Mouse (Mus musculus) heart, postnatal 0 days (tissue): Measurements from ENCODE around the gene Cyp2c68. TPM values are rescaled to one million over a fixed set of nuclear protein-coding genes. Genes with fewer than 3 reads are reported as not detected.
"Not testable (repeated sequence)": the region's sequence is repeated elsewhere in the genome, so short reads cannot be mapped to it uniquely, and the experiment has no call there.

Experiments used
- ATAC-seq: fragments of 200-750 bp; cut with Nextera tagmentation; 2 replicates; pipeline ENCODE4 v1.8.0; 2017; ENCODE audit warnings: low read depth, moderate number of reproducible peaks, moderate library complexity; ENCODE audit not compliant: insufficient read depth
- DNase-seq: peaks from one replicate; pipeline ENCODE4 v3.0.0-alpha.2; 2016; ENCODE audit warnings: low spot score
- H3K27ac ChIP-seq: fragments of 300-500 bp; sonication (generic); 2 replicates; pipeline ENCODE4 v1.5.1; 2014; ENCODE audit warnings: low read depth, mild to moderate bottlenecking
- H3K27me3 ChIP-seq: fragments of 300-500 bp; sonication (generic); 2 replicates; pipeline ENCODE4 v1.6.1; 2014; ENCODE audit warnings: low read length, mixed read lengths; ENCODE audit not compliant: control insufficient read depth, insufficient read depth
- H3K36me3 ChIP-seq: fragments of 300-500 bp; sonication (generic); replicated peaks from 2 replicates; pipeline ENCODE4 v1.6.1; 2014; ENCODE audit warnings: low read length, mixed read lengths; ENCODE audit not compliant: control insufficient read depth, insufficient read depth
- H3K4me1 ChIP-seq: fragments of 300-500 bp; sonication (generic); 2 replicates; pipeline ENCODE4 v1.6.1; 2014; ENCODE audit warnings: antibody characterized with exemption; ENCODE audit not compliant: control insufficient read depth, insufficient read depth
- H3K4me2 ChIP-seq: fragments of 300-500 bp; sonication (generic); 2 replicates; pipeline ENCODE4 v1.6.1; 2014; ENCODE audit warnings: low read depth, mild to moderate bottlenecking, low read length, moderate library complexity
- H3K4me3 ChIP-seq: fragments of 300-500 bp; sonication (generic); 2 replicates; pipeline ENCODE4 v1.5.1; 2014; ENCODE audit warnings: low read depth, low read length
- H3K9ac ChIP-seq: fragments of 300-500 bp; sonication (generic); replicated peaks from 2 replicates; pipeline ENCODE4 v1.6.1; 2014; ENCODE audit warnings: low read depth, low read length, mixed read lengths
- H3K9me3 ChIP-seq: fragments of 300-500 bp; sonication (generic); replicated peaks from 2 replicates; pipeline ENCODE4 v1.6.1; 2016; ENCODE audit warnings: low read length; ENCODE audit not compliant: control insufficient read depth
- CTCF ChIP-seq: IDR thresholded peaks from 2 replicates; pipeline ENCODE4 v1.5.1; 2016; ENCODE audit warnings: antibody characterized with exemption, control low read depth, low read depth
- EP300 ChIP-seq: IDR thresholded peaks from 2 replicates; pipeline ENCODE4 v1.6.1; 2016; ENCODE audit warnings: antibody characterized with exemption, low read depth
- WGBS: fragments of 180-500 bp; shearing (Covaris S2); extraction: QIAGEN DNeasy Blood & Tissue Kit; methylation state at CpG from one replicate; pipeline ENCODE4 v1.1.7; 2014; 5-methylcytosine and 5-hydroxymethylcytosine counted together
- polyA plus RNA-seq: library from polyadenylated mRNA; unstranded; fragments of >200 nt; fragmentation: Nextera tagmentation; extraction: Ambion mirVana; gene quantifications from 2 replicates; pipeline ENCODE4 v1.2.1, GENCODE M21; 2015
- total RNA-seq: library from RNA; depleted of rRNA; stranded (reverse); fragments of >200 nt; gene quantifications from 2 replicates; pipeline ENCODE4 v1.2.3, GENCODE M21; 2014; ENCODE audit warnings: low replicate concordance; rRNA removed

Gene Cyp2c68
- not detected in 2 replicates for total RNA-seq
- not detected in 2 replicates for polyA plus RNA-seq

- TF ChIP-seq CTCF (no peak), EP300 (no peak)
- Histone ChIP-seq H3K4me3 (no peak within 1 kb of the TSS), H3K9ac (no peak within 1 kb of the TSS), H3K9me3 (no peaks in the 10 kb centered on the region), H3K36me3 (no peaks in the 10 kb centered on the region), H3K4me2 (no peak within 1 kb of the TSS), H3K27me3 (no peaks in the 10 kb centered on the region), H3K4me1 (no peaks in the 10 kb centered on the region), H3K27ac (no peak within 1 kb of the TSS)
- 75% methylated on average over 2 of the region's 2 CpGs for WGBS
- no peak for ATAC-seq
- no peak for DNase-seq
Observed at GRCm38 (mm10) chr19:39740920-39741319, at the start of gene Cyp2c68. Gene Cyp2c68, minus strand, starts transcription at chr19:39741054.

DNA sequence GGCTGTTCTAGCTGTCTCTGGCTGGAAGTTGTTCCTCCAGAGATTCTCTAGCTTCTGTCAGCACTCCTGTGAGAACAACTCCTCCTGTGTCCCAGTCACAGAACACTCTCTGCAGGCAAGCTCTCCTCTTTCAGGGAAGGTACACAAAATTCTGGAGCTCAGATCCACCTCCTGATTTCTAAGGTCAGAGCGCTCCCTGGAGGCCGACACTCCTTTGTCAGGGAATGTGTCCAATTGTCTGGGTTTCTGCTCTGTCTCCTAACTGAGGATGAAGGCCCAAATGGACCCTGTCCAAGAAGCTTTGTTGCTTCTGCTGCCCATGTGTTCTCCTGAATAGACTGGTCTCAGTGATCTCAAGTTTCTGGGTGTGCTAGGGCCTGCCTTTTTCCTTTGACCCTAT lies 44.6 kb upstream of the Cyp2c68 start:
- not testable (repeated sequence) for H3K36me3 ChIP-seq, ATAC-seq

DNA sequence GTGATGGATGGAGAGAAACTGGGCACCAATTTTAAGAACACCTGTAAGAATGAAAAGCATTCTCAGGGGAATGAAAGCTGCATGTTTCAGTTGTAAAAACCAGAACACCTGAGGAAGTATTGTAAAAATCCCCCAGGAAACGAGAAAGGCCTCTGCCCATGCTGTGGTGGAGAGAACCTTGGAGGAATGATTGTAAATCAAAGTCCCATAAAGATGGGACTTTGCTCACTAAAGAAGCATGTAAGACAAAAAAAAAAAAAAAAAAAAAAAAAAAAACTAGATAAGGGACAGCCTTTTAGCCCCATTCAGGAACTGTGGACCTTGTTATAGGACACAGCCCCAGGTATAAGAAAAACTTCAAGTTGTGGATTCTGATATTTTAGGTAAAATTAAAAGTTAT lies 4.5 kb upstream of the Cyp2c68 start:
- Histone ChIP-seq H3K36me3 (no peaks in the 10 kb centered on the region), H3K27ac (no peak overlapping the region), H3K4me2 (no peak overlapping the region), H3K4me1 (no peaks in the 10 kb centered on the region), H3K9ac (no peak overlapping the region), H3K4me3 (no peak overlapping the region), H3K27me3 (no peaks in the 10 kb centered on the region), H3K9me3 (no peaks in the 10 kb centered on the region)
- ATAC-seq = no peak
- 23% methylated on average over 1 of the region's 1 CpGs for WGBS
- no peak for DNase-seq
- TF ChIP-seq EP300 (no peak), CTCF (no peak)

More for the DNA sequence above, 44.6 kb upstream of the Cyp2c68 start:
- not testable (repeated sequence) for H3K9me3 ChIP-seq, H3K4me2 ChIP-seq, DNase-seq, H3K4me1 ChIP-seq, H3K27ac ChIP-seq, H3K27me3 ChIP-seq, H3K9ac ChIP-seq, H3K4me3 ChIP-seq
- WGBS = 60% methylated on average over 2 of the region's 2 CpGs

DNA sequence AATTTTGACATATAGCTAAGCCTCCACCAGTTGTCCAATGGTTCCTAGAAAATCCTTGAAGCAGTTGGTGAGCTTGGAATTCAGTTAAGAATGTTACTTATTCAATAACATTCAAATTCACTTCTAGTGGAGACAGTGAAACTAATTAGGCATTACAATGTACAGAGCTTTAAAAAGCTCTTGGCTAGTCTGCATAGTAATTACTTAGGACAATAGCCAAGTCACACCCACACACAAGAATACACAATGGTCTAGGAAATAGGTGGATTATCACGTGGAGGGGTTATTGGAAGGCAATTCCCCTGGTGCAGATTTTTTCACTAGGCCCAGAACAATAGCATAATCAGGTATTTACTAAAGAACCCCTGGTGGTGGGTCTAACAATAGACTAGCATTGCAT lies 3.5 kb upstream of the Cyp2c68 start:
- H3K36me3 ChIP-seq, H3K27ac ChIP-seq, H3K27me3 ChIP-seq, H3K4me2 ChIP-seq, H3K9me3 ChIP-seq, H3K4me1 ChIP-seq, H3K4me3 ChIP-seq, ATAC-seq, H3K9ac ChIP-seq, DNase-seq: not testable (repeated sequence)
- WGBS = 53% methylated on average over 1 of the region's 1 CpGs

DNA sequence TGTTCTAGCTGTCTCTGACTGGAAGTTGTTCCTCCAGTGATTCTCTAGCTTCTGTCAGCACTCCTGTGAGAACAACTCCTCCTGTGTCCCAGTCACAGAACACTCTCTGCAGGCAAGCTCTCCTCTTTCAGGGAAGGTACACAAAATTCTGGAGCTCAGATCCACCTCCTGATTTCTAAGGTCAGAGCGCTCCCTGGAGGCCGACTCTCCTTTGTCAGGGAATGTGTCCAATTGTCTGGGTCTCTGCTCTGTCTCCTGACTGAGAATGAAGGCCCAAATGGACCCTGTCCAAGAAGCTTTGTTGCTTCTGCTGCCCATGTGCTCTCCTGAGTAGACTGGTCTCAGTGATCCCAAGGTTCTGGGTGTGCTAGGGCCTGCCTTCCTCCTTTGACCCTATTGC lies 29.7 kb downstream of the Cyp2c68 start:
- H3K27me3 ChIP-seq, H3K9ac ChIP-seq, H3K9me3 ChIP-seq, H3K27ac ChIP-seq, H3K4me1 ChIP-seq, H3K4me2 ChIP-seq, DNase-seq, H3K4me3 ChIP-seq, H3K36me3 ChIP-seq, ATAC-seq: not testable (repeated sequence)
- 57% methylated on average over 2 of the region's 2 CpGs for WGBS

- not testable (repeated sequence) for H3K9me3 ChIP-seq, H3K27me3 ChIP-seq, H3K4me2 ChIP-seq, DNase-seq, H3K4me3 ChIP-seq, H3K27ac ChIP-seq, H3K36me3 ChIP-seq, H3K4me1 ChIP-seq, ATAC-seq, H3K9ac ChIP-seq
Observed at GRCm38 (mm10) chr19:39665650-39666049, 75.2 kb downstream of the Cyp2c68 start.
